Mouse (Mus musculus) embryonic fibroblast, embryonic 13.5 days (primary cell): Measurements from ENCODE around the gene Stab1.

Experiments
- CTCF ChIP-seq: IDR thresholded peaks from 2 replicates; pipeline ENCODE4 v1.5.1; 2011; ENCODE audit warnings: mild to moderate bottlenecking, control low read depth, low read length, moderate library complexity, borderline replicate concordance; ENCODE audit not compliant: insufficient read depth
- POLR2A ChIP-seq: IDR thresholded peaks from 2 replicates; pipeline ENCODE4 v1.6.1; 2011; ENCODE audit warnings: low read depth, mild to moderate bottlenecking, control low read depth, low read length, moderate library complexity

DNA sequence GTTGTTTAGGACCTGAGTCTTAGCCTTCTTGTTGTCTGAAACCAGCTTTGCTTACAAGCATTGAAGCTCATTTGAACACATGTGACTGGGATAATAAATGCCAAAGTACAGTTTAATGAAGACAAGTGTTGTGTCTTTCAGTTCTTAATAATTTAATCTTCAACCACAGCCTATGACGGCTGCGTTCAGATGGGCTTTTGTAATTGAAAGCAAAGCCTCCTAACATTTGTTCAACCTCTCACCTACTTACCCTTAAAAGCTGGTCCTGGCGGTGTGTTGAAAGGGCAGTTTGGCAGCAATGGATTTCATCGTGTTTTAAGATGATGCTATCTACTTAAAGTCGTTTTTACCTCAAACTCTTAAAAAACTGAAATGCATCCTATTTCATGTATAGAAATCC lies 56.3 kb downstream of the Stab1 start:
- TF ChIP-seq POLR2A (no peak), CTCF (no peak)
